Mouse (Mus musculus): ENCODE results near the gene Gamt.
A peak's percentile ranks its signal among the peaks of the same experiment; 100 is the strongest.

Gamt gene

DNA sequence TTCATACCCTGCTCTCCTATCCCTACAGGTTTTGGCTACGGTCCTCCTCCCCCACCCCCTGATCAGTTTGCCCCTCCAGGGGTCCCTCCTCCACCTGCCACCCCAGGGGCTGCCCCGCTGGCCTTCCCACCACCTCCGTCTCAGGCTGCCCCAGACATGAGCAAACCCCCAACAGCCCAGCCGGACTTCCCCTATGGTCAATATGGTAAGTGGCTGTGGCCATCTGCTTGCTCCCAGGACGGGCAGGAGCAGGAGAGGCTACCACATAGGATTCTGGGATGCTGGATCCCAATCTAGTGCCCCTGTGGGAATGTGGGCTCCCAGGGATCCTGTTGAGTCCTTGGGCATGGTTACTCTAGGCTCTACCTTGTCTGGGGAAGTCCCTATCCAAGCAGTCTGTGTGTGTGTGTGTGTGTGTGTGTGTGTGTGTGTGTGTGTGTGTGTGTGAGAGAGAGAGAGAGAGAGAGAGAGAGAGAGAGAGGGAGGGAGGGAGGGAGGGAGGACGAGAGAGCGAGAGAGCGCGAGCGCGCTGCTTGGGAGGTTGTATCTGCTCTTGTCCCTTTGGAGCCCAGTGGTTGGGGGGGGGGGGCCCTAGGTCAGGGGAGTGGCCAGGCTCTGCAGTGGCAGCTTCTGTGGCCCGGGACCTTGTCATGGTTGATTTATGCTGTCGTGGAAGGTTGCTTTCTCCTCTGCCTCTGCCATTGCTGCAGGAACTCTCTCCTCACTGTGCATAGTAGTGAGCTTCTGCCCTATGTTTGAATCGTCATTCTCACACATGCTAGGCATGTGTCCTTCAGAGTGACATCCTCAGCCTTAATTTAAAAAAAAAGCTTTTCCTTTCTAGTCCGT is 24.6 kb upstream of the Gamt start:
- no peak for DNase-seq (ENCODE audit: low spot score)

DNA sequence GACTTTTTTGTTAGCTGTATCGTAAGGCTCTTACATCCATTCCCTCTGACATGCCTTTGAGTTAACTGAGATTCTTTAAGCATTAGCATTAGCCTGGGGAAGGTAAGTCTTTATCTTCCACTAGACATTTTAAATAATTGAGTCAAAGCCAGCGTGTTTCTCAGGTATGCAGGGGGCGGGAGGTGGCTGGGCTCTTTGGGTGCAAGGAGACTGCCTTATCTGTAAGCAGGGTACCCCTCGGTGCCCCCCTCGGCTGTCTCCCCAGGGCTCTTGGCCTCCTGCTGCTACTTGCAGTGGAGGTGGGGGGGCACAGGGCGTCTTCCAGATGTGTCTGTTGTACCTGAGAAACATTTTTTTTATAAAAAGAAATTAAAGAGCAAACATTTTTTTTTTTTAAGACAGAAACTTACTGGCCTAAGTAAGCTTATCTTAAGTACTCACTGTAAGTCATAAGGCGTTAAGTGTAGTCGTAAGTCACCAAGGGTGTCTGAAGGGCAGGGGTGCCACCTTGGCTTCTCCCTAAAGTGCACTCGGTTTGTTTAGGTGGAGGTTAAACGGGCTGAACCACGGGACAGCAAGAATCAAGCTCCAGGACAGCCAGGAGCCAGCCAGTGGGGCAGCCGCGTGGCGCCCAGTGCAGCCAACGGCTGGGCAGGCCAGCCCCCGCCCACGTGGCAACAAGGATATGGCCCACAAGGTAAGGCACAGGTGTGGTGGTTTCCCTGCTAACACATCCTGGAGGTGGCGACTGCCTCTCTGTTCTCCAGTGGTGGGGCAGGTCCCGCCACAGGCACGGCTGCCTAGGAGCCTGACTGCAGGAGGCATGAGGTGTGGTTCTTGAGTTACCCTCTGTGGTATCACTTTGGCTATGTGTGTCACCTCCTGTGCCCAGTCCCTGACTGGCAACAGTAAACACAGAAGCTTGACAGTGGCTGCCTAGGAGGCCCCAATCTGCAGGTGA is 21.9 kb upstream of the Gamt start:
- no peak for DNase-seq (ENCODE audit: low spot score)

DNA sequence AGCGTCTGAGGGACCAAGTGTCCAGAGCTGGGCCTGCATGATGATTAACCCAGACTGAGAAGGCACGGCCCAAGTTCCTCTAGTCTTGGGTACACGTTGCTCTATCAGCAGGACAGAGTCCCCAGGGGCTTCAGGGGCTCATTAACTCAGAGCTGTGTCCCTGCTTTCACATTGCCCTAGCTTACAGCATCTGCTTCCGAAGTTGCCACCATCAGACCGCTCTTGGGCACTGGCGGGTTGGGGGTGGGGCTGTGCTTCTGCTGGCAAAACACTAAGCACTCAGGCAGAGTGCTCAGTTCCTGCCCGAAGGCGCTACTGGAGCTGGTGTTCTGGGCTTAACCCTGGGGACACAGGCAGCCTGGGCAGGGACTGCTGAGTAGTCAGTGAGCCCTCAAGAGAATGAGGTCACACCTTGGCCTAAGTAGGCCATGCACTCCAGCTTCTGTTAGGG is 21.1 kb upstream of the Gamt start:
- no peak for DNase-seq (ENCODE audit: low spot score)

DNA sequence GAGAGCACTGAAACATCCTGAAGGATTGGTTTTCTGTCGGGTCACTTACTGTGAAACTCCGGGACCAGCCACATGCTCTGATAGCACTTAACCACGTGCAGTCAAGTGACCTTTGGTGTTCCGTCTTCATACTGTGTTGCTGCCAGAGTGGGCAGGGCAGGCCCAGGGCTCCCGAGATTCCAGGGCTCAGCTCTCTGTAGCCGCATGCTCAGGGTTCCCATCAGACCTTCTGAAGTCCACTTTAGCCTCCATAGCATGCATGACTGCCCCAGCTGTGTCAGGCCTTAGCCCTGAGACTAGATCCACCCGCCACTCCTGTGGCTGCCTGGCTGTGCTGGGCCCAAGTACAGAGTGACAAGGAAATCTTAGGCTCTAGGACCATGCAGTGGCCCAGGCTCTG is 20.5 kb upstream of the Gamt start:
- no peak for DNase-seq (ENCODE audit: low spot score)

DNA sequence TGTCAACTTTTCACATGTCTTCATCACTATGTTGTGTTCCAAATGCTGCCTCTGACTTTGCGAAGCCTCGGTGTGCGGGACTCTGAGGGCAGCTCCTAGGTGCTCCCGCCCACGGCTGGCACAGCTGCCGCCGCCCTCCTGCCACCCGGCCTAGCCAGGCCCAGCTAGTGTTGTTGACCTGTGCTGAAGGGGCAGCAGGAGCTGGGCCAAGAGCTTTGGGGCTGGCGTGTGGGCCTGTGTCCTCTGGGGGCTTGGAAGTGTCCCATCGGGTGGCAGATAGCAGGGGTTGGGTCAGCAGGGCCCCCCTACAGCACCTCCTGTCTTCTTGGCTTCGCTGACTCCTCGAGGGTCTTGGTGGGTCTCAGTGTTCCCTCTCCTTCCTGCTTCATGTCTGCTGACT is 18.5 kb upstream of the Gamt start:
- no peak for DNase-seq (ENCODE audit: low spot score)

DNA sequence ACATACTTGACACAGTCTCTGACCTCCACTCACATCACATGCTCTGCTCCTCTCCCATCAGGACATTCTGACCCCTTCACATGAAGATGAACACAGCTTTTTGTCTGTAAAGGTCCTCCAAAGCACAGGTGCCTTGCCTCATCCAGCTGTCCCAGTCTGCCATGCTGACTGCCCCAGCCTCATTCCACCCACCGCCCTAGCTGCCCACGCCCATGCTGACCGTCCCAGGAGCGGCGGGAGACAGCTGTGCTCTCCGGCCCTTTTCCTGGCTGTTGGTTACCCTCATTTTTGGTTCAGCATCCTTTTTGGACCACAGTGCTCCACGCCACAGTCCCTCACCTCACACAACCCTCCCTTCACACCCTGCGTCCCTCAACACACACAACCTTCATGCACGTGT is 17.6 kb upstream of the Gamt start:
- DNase-seq (ENCODE audit: low spot score), result no peak

GRCm38 (mm10) chr10:80276238-80276637 is 15.4 kb upstream of the Gamt start:
- no peak for DNase-seq (ENCODE audit: low spot score)

DNA sequence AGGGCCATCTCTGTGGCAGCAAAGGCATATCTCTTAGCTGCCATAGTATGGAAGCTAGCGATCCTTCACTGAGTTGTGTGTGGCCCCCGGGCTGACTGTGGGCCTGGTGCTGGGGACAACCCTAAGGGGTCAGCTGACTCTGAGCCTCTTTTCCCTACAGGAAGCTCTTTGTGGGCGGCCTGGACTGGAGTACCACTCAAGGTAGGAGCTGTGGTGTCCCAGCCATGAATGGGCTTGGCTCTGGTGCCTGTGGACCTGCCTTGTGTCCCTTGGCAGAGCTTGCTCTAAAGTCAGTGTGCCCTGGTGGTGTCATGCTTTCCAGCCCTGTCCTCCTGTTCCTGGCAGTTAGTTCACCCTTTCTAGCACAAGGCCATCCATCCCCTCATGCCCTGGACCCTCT is 13.0 kb upstream of the Gamt start:
- no peak for DNase-seq (ENCODE audit: low spot score)

GRCm38 (mm10) chr10:80271870-80272585 is 11.2 kb upstream of the Gamt start:
- no peak for DNase-seq (ENCODE audit: low spot score)

- no peak for DNase-seq (ENCODE audit: low spot score)
Measured at GRCm38 (mm10) chr10:80271186-80271843, 10.5 kb upstream of the Gamt start.

DNA sequence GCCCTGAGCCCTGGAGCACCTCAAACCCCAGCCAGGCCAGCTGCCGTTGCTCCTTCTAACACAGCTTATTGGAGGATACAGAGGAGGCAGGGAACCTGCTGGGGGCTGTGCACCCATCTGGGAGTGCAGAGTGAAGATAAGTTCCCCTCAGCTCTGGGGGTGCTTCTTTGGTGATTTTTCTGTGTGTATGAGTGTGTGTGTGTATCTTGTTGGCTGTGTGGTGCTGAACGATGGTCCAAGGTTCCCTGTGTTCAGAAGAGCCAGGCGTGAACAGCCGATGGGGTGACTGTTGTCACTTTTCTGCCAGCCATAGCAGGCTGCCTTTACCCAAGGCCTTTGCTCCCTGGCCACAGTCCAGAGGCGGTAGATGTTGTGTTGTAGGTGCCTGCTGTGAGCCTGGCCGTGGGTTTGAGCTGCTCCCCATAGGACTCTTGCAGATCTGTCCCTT is 9.9 kb upstream of the Gamt start:
- DNase-seq (ENCODE audit: low spot score), result no peak

DNA sequence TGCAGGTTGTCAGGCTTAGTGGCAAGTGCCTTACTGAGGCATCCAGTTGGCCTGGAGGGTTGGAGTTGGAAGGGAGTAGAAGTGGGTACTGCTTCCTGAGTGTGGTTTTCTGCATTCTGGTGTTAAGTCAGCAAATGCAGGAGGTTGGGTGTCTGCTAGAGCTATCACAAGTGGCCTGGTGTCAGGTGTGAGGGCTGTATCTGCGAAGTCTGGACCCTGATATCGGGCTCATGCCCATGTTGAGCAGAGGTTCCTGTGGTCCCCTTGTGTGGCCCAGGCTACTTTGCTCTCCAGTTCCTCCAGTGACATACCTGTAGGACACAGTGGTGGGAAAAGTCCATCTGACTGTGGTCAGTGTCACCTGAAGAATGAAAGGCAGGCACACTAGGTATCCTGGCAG is 9.3 kb upstream of the Gamt start:
- no peak for DNase-seq (ENCODE audit: low spot score)

DNA sequence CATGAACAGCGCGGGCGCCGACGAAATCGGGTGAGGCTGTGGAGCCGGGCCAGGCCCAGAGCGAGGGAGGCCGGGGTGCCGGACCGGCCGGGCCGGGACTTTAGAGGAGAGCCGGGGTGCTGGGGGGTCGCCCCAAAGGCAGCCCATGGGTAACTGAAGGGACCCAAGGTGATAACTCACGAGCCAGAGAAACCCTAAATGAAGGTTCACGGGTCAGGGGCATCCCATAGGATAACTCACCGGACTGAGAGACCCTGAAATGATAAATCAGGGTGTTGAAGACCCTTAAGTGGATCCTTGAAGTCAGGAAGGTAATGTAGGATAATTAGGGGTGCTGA is 4.3 kb upstream of the Gamt start:
- no peak for DNase-seq (ENCODE audit: low spot score)

- peak; percentile 97 for DNase-seq (ENCODE audit: low spot score)
Measured at GRCm38 (mm10) chr10:80264341-80265148, 3.7 kb upstream of the Gamt start.

DNA sequence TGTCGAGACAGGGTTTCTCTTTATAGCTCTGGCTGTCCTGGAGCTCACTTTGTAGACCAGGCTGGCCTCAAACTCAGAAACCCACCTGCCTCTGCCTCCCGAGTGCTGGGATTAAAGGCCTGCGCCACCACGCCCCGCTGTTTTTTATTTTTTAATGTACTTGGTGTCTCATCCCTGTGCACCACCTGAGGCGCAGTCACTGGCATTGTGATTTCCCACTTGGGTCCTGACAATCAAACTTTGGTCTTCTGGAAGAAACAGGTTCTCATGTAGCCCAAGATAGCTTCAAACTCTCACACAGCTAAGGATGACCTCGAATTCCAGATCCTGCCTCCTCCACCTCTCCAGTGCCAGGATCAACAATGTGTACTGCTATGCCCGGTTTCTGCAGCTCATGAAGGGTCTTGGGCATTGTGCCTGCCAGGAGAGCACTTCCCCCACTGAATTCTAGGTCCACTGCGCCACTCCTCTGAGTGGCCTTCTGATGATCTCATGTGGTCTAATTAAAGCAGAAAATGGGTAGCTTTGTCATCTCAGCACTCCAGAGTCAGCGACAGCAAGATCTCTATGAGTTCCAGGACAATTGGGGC is 2.1 kb upstream of the Gamt start:
- no peak for DNase-seq (ENCODE audit: low spot score)

- no peak for DNase-seq (ENCODE audit: low spot score)
Measured at GRCm38 (mm10) chr10:80262169-80262568, 1.4 kb upstream of the Gamt start.

- peak; percentile 85 for DNase-seq (ENCODE audit: low spot score)
Measured at GRCm38 (mm10) chr10:80261585-80261968, 765 bp upstream of the Gamt start.

DNA sequence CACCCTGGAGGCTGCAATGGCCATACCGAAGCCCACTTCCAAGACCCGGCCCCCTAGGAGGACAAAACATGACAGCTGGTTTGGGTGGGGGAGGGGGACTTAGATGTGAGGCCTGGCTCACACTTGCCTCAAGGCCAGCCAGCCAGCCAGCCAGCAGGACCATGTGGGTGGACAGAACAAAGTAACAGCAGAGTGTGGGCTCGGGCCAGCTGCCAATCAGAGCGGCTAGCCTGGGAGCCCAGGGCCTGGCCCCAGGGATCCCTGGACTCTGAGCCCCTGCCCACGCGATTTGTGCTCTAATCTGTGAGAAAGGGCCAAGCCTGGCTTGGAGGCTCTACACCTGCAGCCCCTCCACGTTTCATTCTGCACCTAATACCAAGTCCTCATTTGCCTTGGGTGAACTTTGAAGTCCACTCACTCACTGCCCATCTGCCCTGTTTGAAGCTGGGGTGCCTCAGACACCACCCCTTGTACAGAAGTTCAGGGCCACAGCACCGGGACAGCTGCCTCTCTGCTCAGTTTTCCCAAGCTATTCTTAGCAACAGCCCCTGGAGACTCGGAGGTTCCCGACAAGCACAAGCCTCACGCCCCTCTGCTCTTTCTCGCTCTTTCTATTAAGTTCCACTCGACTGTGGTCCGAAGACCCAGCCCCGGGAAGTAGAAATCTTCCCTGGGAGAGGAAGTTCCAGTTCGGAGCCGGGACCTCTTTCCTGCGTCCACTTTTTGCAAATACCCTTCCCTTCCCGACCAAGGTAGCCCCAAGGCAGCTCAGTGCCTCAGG is 761 bp downstream of the Gamt start:
- no peak for DNase-seq (ENCODE audit: low spot score)

GRCm38 (mm10) chr10:80259463-80259805 is 1.4 kb downstream of the Gamt start:
- DNase-seq (ENCODE audit: low spot score), result no peak

Measured in spleen, adult 12 weeks (tissue).